8 mouse cellular contexts compared by ENCODE assay signal in the genomic region with DNA sequence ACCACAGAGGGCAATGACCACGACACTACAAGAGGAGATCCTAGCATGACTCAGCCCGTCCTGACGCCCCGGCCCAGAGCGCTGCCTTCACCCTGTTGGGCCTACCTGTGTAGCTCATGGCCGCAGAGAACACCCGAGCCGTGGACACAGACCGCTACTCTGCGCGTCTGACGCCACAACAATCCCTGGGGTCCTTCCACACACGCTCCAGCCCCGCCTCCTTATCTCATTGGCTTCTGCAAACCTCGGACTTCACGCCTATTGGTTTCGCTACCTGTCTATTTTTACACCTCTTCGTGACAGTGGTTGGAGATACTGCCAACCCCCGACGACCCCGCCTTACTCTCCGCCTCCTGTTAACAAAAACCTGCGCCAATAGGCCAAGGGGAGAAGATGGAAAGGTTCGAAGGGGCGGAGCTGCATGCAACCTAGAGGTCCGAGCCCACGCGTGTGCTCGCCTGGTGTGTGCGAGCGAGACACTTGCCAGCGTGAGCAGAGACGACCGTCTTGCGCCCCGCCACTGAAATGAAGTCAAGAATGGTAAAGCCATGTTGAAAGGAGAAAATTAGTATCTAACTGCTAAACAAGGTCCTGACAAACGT. TPM values are rescaled to one million over a fixed set of nuclear protein-coding genes. Genes with fewer than 3 reads are reported as not detected.
DNase-seq lines count a peak whose midpoint lies in the region; ATAC-seq and TF ChIP-seq lines count a peak whose summit lies in the region.

A gene (minus strand): TSS at position 226 of the 602 bp plus-strand sequence.

- peak within 1 kb of the TSS; percentile 90 for H3K4me3 ChIP-seq in hindbrain, embryonic 10.5 days
- peak within 1 kb of the TSS; percentile 92 for H3K4me3 ChIP-seq in lung, postnatal 0 days (ENCODE audit: low read depth, low read length)

- H3K36me3 ChIP-seq in hindbrain, embryonic 10.5 days, result peaks cover 28% of the 10 kb centered on the region
- H3K36me3 ChIP-seq in lung, postnatal 0 days (ENCODE audit: insufficient read depth, low read length), result peaks cover 12% of the 10 kb centered on the region

- TF ChIP-seq CTCF in lung, postnatal 0 days (IDR thresholded peaks at IDR 0.05), result no peak

- peak; percentile 56; the same call in 1 of the 2 replicates for TF ChIP-seq EP300 in lung, postnatal 0 days (IDR thresholded peaks at IDR 0.05)

- H3K9me3 ChIP-seq in hindbrain, embryonic 10.5 days, result no peaks in the 10 kb centered on the region
- no peaks in the 10 kb centered on the region for H3K9me3 ChIP-seq in lung, postnatal 0 days (ENCODE audit: low read length)

- H3K4me2 ChIP-seq in lung, postnatal 0 days (replicated peaks; ENCODE audit: low read depth, low read length), result peak within 1 kb of the TSS; percentile 96

- peak within 1 kb of the TSS; percentile 91 for H3K27ac ChIP-seq in hindbrain, embryonic 10.5 days
- H3K27ac ChIP-seq in lung, postnatal 0 days (ENCODE audit: low read length), result peak within 1 kb of the TSS; percentile 87

- WGBS in hindbrain, embryonic 10.5 days, result under 1% methylated on average over 37 of the region's 37 CpGs
- under 1% methylated on average over 37 of the region's 37 CpGs for WGBS in lung, postnatal 0 days

- DNase-seq in MN1 (ENCODE audit: low spot score), result peak; percentile 99
- peak; percentile 100 for DNase-seq in cerebellum, adult 9-10 months
- DNase-seq in hindbrain, embryonic 10.5 days (ENCODE audit: low spot score), result peak; percentile 94
- DNase-seq in layer of hippocampus, adult 9-11 months, result peak; percentile 99
- peak; percentile 99 for DNase-seq in lung, postnatal 0 days (ENCODE audit: low spot score)
- DNase-seq in ovary, postnatal 14 days (ENCODE audit: low spot score), result peak; percentile 94
- peak; percentile 96 for DNase-seq in thymus, postnatal 14 days

- H3K4me1 ChIP-seq in hindbrain, embryonic 10.5 days (replicated peaks), result peaks cover 32% of the 10 kb centered on the region
- H3K4me1 ChIP-seq in lung, postnatal 0 days (ENCODE audit: insufficient read depth, low read depth, low read length), result peaks cover 4% of the 10 kb centered on the region; the same call in 1 of the 2 replicates

- H3K9ac ChIP-seq in lung, postnatal 0 days (replicated peaks; ENCODE audit: low read depth), result peak within 1 kb of the TSS; percentile 86

- H3K27me3 ChIP-seq in hindbrain, embryonic 10.5 days (ENCODE audit: insufficient read depth, poor library complexity, severe bottlenecking), result no peaks in the 10 kb centered on the region
- H3K27me3 ChIP-seq in lung, postnatal 0 days (replicated peaks; ENCODE audit: insufficient read depth, low read length), result no peaks in the 10 kb centered on the region

- ATAC-seq in frontal cortex, adult (ENCODE audit: low TSS enrichment), result peak; percentile 93
- ATAC-seq in lung, postnatal 0 days, result peak; percentile 99

RNA-seq across cellular contexts. Expression of the gene that starts here (rescaled TPM):
- polyA plus RNA-seq in hindbrain, embryonic 10.5 days (2016; fragmentation: Nextera tagmentation; extraction: Ambion mirVana), result 101 and 112 TPM in 2 replicates
- polyA plus RNA-seq in lung, postnatal 0 days (2015; fragmentation: Nextera tagmentation; extraction: Ambion mirVana), result 59.9 and 66.3 TPM in 2 replicates

Comparison
In these comparisons a context has a peak if more than half of its experiments do, and no peak if none do; other contexts are left out.
1. Peak in every context shown above with its lines: DNase-seq, ATAC-seq, H3K4me3 ChIP-seq and H3K27ac ChIP-seq.